Mouse (Mus musculus) erythroblast, embryonic 14.5 days (primary cell): ENCODE measurements at regions not wholly inside any gene's neighbourhood (a gene's known extent, or its start where the extent isn't known, plus 50 kb on each side); places are given as distances from the start of the nearest gene placed in this dataset.

Source experiments
- GATA1 ChIP-seq: IDR thresholded peaks from 2 replicates; pipeline ENCODE4 v1.6.1; 2012; ENCODE audit warnings: low read length, inconsistent platforms, mixed read lengths
- TAL1 ChIP-seq: IDR thresholded peaks from 3 replicates; pipeline ENCODE4 v1.6.1; 2012; ENCODE audit warnings: low read length, inconsistent platforms, mixed read lengths

DNA sequence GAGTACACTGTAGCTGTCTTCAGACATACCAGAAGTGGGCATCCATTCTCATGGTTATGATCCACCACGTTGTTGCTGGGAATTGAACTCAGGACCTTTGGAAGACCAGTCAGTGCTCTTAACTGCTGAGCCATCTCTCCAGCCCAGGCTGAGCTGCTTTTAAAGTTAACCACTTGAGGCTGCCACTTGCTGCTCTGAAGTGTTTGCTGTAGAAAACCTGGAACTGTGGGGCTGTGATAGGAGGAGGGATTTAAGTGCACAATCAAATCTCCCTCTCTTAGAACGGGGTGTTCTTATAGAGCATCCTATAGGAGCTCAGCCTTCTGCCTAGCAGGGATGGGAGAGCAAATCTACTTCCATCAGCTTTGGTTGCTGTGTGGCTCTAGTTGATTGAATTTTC lies 185.1 kb upstream of the Gm12728 start:
- TF ChIP-seq GATA1 (no peak), TAL1 (no peak)
